Mouse (Mus musculus) limb, embryonic 15.5 days (tissue): ENCODE measurements around the gene Phgr1. TPM values are rescaled to one million over a fixed set of nuclear protein-coding genes. Genes with fewer than 3 reads are reported as not detected.

Experiments used
- ATAC-seq: fragments of 200-750 bp; cut with Nextera tagmentation; 2 replicates; pipeline ENCODE4 v1.8.0; 2017; ENCODE audit warnings: low read depth, moderate TSS enrichment; ENCODE audit not compliant: insufficient number of reproducible peaks, low FRiP score, low TSS enrichment
- H3K27ac ChIP-seq: fragments of 300-500 bp; sonication (generic); 2 replicates; pipeline ENCODE4 v1.5.1; 2015; ENCODE audit warnings: moderate library complexity, mild to moderate bottlenecking, inconsistent platforms
- H3K27me3 ChIP-seq: fragments of 300-500 bp; sonication (generic); 2 replicates; pipeline ENCODE4 v1.6.1; 2015; ENCODE audit warnings: inconsistent platforms
- H3K36me3 ChIP-seq: fragments of 300-500 bp; sonication (generic); 2 replicates; pipeline ENCODE4 v1.6.1; 2015; ENCODE audit warnings: inconsistent platforms
- H3K4me1 ChIP-seq: fragments of 300-500 bp; sonication (generic); 2 replicates; pipeline ENCODE4 v1.6.1; 2015; ENCODE audit warnings: inconsistent platforms
- H3K4me2 ChIP-seq: fragments of 300-500 bp; sonication (generic); 2 replicates; pipeline ENCODE4 v1.6.1; 2015; ENCODE audit warnings: mild to moderate bottlenecking, inconsistent platforms
- H3K4me3 ChIP-seq: fragments of 300-500 bp; sonication (generic); 2 replicates; pipeline ENCODE4 v1.5.1; 2015; ENCODE audit warnings: mild to moderate bottlenecking, inconsistent platforms
- H3K9ac ChIP-seq: fragments of 300-500 bp; sonication (generic); 2 replicates; pipeline ENCODE4 v1.6.1; 2015; ENCODE audit warnings: inconsistent platforms
- H3K9me3 ChIP-seq: fragments of 300-500 bp; sonication (generic); 2 replicates; pipeline ENCODE4 v1.6.1; 2016; ENCODE audit warnings: inconsistent platforms
- WGBS: fragments of 180-500 bp; shearing (Covaris S2); methylation state at CpG from one replicate; pipeline ENCODE4 v1.1.7; 2015; 5-methylcytosine and 5-hydroxymethylcytosine counted together
- polyA plus RNA-seq: library from polyadenylated mRNA; unstranded; fragments of >200 nt; fragmentation: Nextera tagmentation; extraction: Ambion mirVana; gene quantifications from 2 replicates; pipeline ENCODE4 v1.2.1, GENCODE M21; 2015

Phgr1 gene
- polyA plus RNA-seq, 1 experiment from 2014 or later = 2.7 TPM

GRCm38 (mm10) chr2:118764875-118765274, 7.7 kb upstream of the Phgr1 start:
- Histone ChIP-seq H3K4me3 (no peak overlapping the region), H3K9ac (no peak overlapping the region), H3K4me2 (no peak overlapping the region), H3K9me3 (no peaks in the 10 kb centered on the region), H3K4me1 (peaks cover 38% of the 10 kb centered on the region), H3K27ac (no peak overlapping the region), H3K27me3 (no peaks in the 10 kb centered on the region), H3K36me3 (no peaks in the 10 kb centered on the region)
- 79% methylated on average over 5 of the region's 5 CpGs for WGBS
- ATAC-seq = no peak

GRCm38 (mm10) chr2:118766041-118767033, 6.2 kb upstream of the Phgr1 start:
- no peak overlapping the region for H3K27ac ChIP-seq
- no peak for ATAC-seq
- H3K9me3 ChIP-seq = no peaks in the 10 kb centered on the region
- H3K4me1 ChIP-seq = peaks cover 29% of the 10 kb centered on the region
- no peaks in the 10 kb centered on the region for H3K27me3 ChIP-seq
- H3K36me3 ChIP-seq = no peaks in the 10 kb centered on the region
- no peak overlapping the region for H3K4me3 ChIP-seq
- 71% methylated on average over 10 of the region's 10 CpGs for WGBS
- H3K4me2 ChIP-seq = no peak overlapping the region
- no peak overlapping the region for H3K9ac ChIP-seq

DNA sequence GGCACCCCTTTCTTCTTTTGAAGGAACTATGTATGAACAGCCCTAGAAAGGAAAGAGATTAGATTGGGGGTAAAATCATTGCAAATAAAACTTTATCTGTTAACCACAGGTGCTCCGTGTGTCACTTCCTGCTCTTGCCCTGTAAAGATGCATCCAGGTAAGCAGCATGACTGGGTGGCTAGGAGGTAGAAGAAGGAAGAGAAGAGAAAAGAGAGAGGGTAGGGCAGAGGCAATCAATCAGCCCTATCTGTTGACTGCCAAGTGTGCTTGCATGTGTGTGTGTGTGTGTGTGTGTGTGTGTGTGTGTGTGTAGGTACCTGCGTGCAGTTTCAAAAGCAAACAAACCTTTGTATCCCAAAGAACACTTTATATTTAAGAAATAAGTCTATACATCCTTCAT, 2.0 kb downstream of the Phgr1 start:
- 73% methylated on average over 2 of the region's 2 CpGs for WGBS
- Histone ChIP-seq H3K9ac (no peak overlapping the region), H3K4me3 (no peak overlapping the region), H3K4me1 (peaks cover 17% of the 10 kb centered on the region), H3K36me3 (no peaks in the 10 kb centered on the region), H3K4me2 (no peak overlapping the region), H3K27ac (no peak overlapping the region), H3K27me3 (0 out of 2 replicates have a peak, but pooled peaks cover under 1% of the 10 kb centered on the region), H3K9me3 (no peaks in the 10 kb centered on the region)
- ATAC-seq = no peak

DNA sequence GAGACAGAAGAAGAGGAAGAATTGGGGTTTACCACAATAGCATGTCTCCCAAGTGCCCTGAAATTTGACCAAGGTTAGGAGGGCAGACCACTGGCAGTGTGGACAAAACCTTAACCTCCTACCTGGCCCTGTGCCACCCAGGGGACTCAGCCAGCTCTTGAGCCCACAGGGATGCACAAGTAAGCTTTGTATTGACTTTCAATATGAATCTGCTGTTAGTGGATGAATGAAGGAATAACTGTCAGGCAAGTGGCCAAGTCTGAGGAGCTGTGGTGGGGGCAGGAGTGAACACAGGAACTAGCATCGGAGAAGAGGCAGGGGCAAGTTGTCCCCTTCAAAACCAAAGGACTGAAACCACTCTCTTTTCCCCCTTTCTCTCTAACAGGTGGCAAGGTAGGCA, 2.8 kb downstream of the Phgr1 start:
- H3K36me3 ChIP-seq = no peaks in the 10 kb centered on the region
- no peak overlapping the region for H3K27ac ChIP-seq
- 60% methylated on average over 1 of the region's 1 CpGs for WGBS
- H3K4me2 ChIP-seq = no peak overlapping the region
- H3K4me3 ChIP-seq = no peak overlapping the region
- H3K9me3 ChIP-seq = no peaks in the 10 kb centered on the region
- H3K27me3 ChIP-seq = 0 out of 2 replicates have a peak, but pooled peaks cover 2% of the 10 kb centered on the region
- no peak for ATAC-seq
- no peak overlapping the region for H3K9ac ChIP-seq
- peaks cover 23% of the 10 kb centered on the region for H3K4me1 ChIP-seq

GRCm38 (mm10) chr2:118775846-118776245, 3.3 kb downstream of the Phgr1 start:
- Histone ChIP-seq H3K4me1 (peaks cover 23% of the 10 kb centered on the region), H3K27ac (no peak overlapping the region), H3K27me3 (0 out of 2 replicates have a peak, but pooled peaks cover 4% of the 10 kb centered on the region), H3K4me3 (no peak overlapping the region), H3K36me3 (no peaks in the 10 kb centered on the region), H3K4me2 (no peak overlapping the region), H3K9ac (no peak overlapping the region), H3K9me3 (no peaks in the 10 kb centered on the region)
- WGBS = 73% methylated on average over 3 of the region's 4 CpGs
- no peak for ATAC-seq

DNA sequence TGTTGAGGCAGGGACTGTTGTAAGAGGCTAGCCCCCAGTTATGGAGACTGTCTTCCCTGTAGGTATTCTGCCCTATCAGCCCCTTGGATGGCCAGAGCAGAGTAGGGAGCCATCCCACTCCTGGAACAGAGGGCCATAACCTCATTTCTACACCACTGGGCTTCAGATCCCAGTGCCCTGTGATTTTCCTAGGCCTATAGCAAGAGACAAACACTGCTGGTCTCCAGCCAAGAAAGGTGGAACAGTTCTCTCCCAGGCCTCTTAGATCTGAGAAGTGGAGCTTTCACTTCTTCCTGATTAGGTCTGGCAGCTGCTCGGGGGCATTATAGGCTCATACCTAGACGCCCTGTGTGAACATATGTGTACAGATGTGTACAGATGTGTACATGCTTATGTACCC, 3.7 kb downstream of the Phgr1 start:
- H3K36me3 ChIP-seq = no peaks in the 10 kb centered on the region
- no peak overlapping the region for H3K4me3 ChIP-seq
- no peak for ATAC-seq
- H3K27me3 ChIP-seq = 0 out of 2 replicates have a peak, but pooled peaks cover 7% of the 10 kb centered on the region
- H3K9ac ChIP-seq = no peak overlapping the region
- no peak overlapping the region for H3K27ac ChIP-seq
- no peaks in the 10 kb centered on the region for H3K9me3 ChIP-seq
- H3K4me2 ChIP-seq = no peak overlapping the region
- H3K4me1 ChIP-seq = peaks cover 23% of the 10 kb centered on the region
- WGBS = 70% methylated on average over 2 of the region's 2 CpGs

- no peak overlapping the region for H3K4me2 ChIP-seq
- H3K27me3 ChIP-seq = 0 out of 2 replicates have a peak, but pooled peaks cover 7% of the 10 kb centered on the region
- H3K36me3 ChIP-seq = no peaks in the 10 kb centered on the region
- 68% methylated on average over 4 of the region's 4 CpGs for WGBS
- no peak overlapping the region for H3K9ac ChIP-seq
- no peak overlapping the region for H3K27ac ChIP-seq
- H3K9me3 ChIP-seq = no peaks in the 10 kb centered on the region
- peaks cover 23% of the 10 kb centered on the region for H3K4me1 ChIP-seq
- no peak for ATAC-seq
- H3K4me3 ChIP-seq = no peak overlapping the region
Measured at GRCm38 (mm10) chr2:118778418-118778817, 5.8 kb downstream of the Phgr1 start.

GRCm38 (mm10) chr2:118779065-118779464, 6.5 kb downstream of the Phgr1 start:
- Histone ChIP-seq H3K27me3 (0 out of 2 replicates have a peak, but pooled peaks cover 7% of the 10 kb centered on the region), H3K4me3 (peak overlapping the region; percentile 36), H3K4me1 (peaks cover 23% of the 10 kb centered on the region), H3K9ac (no peak overlapping the region), H3K27ac (no peak overlapping the region), H3K9me3 (no peaks in the 10 kb centered on the region), H3K4me2 (peak overlapping the region; percentile 63), H3K36me3 (no peaks in the 10 kb centered on the region)
- 7% methylated on average over 10 of the region's 10 CpGs for WGBS
- no peak for ATAC-seq

GRCm38 (mm10) chr2:118779504-118780480, 7.2 kb downstream of the Phgr1 start, which contains the start of gene Disp2:
Gene Disp2 (plus strand): TSS chr2:118779719.
- H3K9ac ChIP-seq = no peak within 1 kb of the TSS
- H3K9me3 ChIP-seq = no peaks in the 10 kb centered on the region
- H3K27ac ChIP-seq = no peak within 1 kb of the TSS
- 0 out of 2 replicates have a peak, but pooled peaks cover 7% of the 10 kb centered on the region for H3K27me3 ChIP-seq
- WGBS = 13% methylated on average over 39 of the region's 39 CpGs
- peak; percentile 64 for ATAC-seq
- H3K4me1 ChIP-seq = peaks cover 23% of the 10 kb centered on the region
- H3K4me3 ChIP-seq = peak within 1 kb of the TSS; percentile 36
- no peaks in the 10 kb centered on the region for H3K36me3 ChIP-seq
- H3K4me2 ChIP-seq = peak within 1 kb of the TSS; percentile 63

DNA sequence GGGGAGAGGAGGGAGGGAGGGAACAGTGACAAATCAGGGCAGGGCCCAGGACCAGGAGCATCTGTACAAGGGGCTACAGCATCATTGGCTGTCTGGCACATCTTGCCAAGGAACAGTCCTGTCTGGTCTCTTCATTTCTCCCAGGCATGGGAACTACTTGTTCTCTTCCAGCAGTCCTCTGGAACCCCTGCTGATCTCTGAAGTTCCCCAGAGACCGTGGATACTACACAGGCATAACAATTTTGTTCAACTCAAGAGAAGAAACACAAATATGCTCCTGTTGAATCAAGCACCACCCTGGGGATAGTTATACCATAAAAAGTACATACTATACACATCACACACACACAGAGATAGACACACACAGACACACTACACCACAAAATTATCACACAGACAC, 8.5 kb downstream of the Phgr1 start:
- Histone ChIP-seq H3K9me3 (no peaks in the 10 kb centered on the region), H3K4me2 (no peak overlapping the region), H3K27me3 (0 out of 2 replicates have a peak, but pooled peaks cover 7% of the 10 kb centered on the region), H3K4me3 (no peak overlapping the region), H3K9ac (no peak overlapping the region), H3K27ac (no peak overlapping the region), H3K4me1 (peaks cover 15% of the 10 kb centered on the region), H3K36me3 (no peaks in the 10 kb centered on the region)
- 46% methylated on average over 1 of the region's 1 CpGs for WGBS
- ATAC-seq = no peak

DNA sequence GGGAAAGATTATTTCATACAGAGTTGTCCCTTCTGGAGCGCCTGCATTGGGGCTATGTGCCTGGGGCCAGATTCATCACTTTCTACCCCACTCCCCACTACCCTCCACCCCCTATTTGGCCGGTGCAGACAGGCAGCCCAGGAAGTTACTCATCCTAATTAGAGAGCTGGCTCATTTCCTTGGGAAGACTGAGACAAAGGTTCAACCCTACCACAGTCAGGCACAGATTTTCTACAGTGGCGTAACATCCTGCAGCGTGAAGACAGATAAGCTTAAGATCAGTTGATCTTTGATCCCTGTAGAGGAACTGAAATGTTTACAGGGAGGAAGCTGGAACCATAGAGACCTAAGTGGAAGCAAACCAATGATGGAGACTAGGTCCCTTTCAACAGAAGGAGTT, 9.7 kb downstream of the Phgr1 start:
- H3K4me2 ChIP-seq = no peak overlapping the region
- H3K9ac ChIP-seq = no peak overlapping the region
- H3K4me1 ChIP-seq = peaks cover 13% of the 10 kb centered on the region
- no peaks in the 10 kb centered on the region for H3K9me3 ChIP-seq
- WGBS = 62% methylated on average over 4 of the region's 4 CpGs
- H3K36me3 ChIP-seq = no peaks in the 10 kb centered on the region
- no peak for ATAC-seq
- H3K27me3 ChIP-seq = peaks cover 13% of the 10 kb centered on the region; the same call in 1 of the 2 replicates
- no peak overlapping the region for H3K4me3 ChIP-seq
- H3K27ac ChIP-seq = no peak overlapping the region
